Mouse (Mus musculus): ENCODE data around the gene Abcc1. TPM values are rescaled to one million over a fixed set of nuclear protein-coding genes. Genes with fewer than 3 reads are reported as not detected.

Abcc1 gene
- 10 to 100 TPM; 19.0 to 19.3 TPM for total RNA-seq (2021)
- long read RNA-seq, experiment 1, partial matches to known transcripts: 7 of 8 reads
- long read RNA-seq, experiment 1, other reads (novel, unspliced or antisense): 1 of 8 reads
- long read RNA-seq, experiment 2, full-length matches to known transcripts: 1 of 7 reads
- long read RNA-seq, experiment 2, partial matches to known transcripts: 4 of 7 reads
- long read RNA-seq, experiment 2, other reads (novel, unspliced or antisense): 2 of 7 reads

GRCm38 (mm10) chr16:14361362-14362098 is at the start of gene Abcc1:
Gene Abcc1, plus strand, starts transcription at chr16:14361558.
- peak; percentile 75 to 78 for DNase-seq (ENCODE audit: low spot score in 2 of 2)

DNA sequence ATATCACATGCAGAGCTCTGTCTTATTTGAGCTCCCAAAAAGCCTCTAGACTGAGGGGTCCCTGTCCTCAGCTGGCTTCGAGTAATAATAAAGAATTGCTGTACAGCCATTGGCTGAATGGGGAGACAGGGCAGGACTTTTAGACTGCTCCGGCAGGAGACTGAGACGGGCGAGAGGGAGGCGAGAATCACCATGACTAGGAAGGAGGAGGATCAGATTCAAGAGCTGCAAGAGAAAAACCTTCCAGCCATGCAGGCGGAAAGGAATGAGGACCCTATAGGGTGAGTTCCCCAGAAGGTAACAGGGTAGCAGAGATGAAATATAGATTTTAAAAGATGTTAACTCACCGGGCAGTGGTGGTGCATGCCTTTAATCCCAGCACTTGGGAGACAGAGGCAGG is 48.4 kb upstream of the Abcc1 start:
- DNase-seq (ENCODE audit: low spot score in 2 of 2): no peak

DNA sequence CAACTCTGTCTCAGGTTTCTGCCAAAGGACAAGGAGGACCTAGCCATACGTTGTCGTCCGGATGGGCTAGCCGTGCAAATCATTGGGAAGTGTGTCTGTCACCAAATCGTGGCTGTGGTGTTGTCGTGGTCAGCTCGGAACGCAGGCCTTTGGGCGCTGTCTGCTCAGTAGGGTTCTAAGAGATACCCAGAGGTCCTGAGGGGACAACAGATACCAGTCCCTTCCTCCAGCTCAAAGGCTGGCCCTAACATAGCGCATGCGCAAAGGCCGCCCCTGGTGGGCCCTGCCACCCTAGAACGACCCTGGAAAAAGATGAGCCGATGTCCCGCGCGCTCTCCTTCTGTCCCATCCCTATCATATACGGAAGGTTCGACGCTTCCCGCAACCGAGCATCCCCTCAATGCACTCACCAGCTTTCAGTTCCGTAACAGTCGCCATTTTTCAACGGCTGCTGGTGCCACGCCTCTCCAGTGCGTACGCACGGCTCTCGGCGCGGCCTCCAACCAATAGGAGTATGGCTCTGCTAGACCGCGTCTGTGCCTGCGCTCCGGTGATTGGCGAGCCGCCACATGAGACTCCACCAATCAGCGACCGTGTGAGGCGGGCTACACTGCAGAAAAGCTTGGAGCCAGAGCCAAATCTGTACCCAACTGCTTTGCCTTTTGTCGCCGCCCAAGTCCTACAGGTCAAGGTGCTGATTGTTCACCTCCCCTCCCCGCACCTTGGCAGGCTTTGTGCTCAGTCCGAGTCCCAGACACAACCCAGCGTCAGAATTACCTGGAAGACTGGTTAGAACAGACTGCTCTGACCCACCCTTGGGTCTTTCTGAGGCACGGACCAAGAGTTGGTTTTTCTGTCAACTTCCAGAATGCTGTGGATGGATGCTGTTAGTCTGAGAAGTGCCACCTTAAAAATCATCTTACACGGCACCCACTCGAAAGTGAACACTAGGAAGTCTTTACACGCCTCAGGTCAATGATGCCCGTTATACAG is 44.2 kb upstream of the Abcc1 start, which contains the start of gene Fopnl:
Fopnl (minus strand) TSS at position 522 of the 993 bp plus-strand sequence.
- DNase-seq (ENCODE audit: low spot score in 2 of 2): peak; percentile 98 to 99

GRCm38 (mm10) chr16:14319681-14320080 is 41.7 kb upstream of the Abcc1 start:
- DNase-seq (ENCODE audit: low spot score in 2 of 2): no peak

GRCm38 (mm10) chr16:14320494-14320893 is 40.9 kb upstream of the Abcc1 start:
- DNase-seq (ENCODE audit: low spot score in 2 of 2): no peak

GRCm38 (mm10) chr16:14328156-14328555 is 33.2 kb upstream of the Abcc1 start:
- no peak for DNase-seq (ENCODE audit: low spot score in 2 of 2)

GRCm38 (mm10) chr16:14344967-14345366 is 16.4 kb upstream of the Abcc1 start:
- no peak for DNase-seq (ENCODE audit: low spot score in 2 of 2)

DNA sequence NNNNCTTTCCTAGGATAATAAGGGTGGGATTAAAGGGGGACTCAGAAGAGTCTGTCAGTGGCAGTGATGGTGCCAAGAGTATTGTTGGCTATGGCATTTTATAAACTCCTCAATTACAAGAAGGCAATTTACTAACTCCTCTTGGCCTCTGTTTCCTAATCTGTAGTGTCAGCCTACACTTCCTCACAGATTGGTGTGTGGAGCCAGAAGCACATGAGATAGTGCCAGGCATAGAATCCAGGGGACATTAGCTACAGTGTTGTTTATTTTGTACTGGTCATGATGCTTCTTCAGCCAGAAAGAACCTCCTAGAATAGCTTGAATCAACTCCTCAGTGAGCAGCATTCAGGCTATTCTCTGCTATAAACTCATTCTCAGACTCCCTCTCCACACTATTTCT is 9.8 kb upstream of the Abcc1 start:
- no peak for DNase-seq (ENCODE audit: low spot score in 2 of 2)

DNA sequence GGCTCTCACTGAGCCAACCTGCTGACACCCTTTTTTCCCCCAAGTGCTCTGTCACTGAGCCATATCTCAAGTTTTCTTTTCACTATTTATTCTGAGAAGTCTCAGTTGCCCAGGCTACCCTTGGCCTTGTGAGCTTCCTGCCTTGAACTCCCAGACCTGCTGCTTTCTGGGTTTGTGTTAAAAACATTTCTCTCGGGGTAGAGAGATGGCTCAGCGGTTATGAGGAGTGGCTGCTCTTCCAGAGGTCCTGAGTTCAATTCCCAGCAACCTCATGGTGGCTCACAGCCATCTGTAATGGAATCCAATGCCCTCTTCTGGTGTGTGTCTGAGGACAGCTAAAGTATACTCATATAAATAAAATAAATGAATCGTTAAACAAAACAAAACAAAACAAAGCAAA is 9.1 kb upstream of the Abcc1 start:
- DNase-seq (ENCODE audit: low spot score in 2 of 2): no peak

GRCm38 (mm10) chr16:14352663-14353062 is 8.7 kb upstream of the Abcc1 start:
- DNase-seq (ENCODE audit: low spot score in 2 of 2): no peak

- no peak for DNase-seq (ENCODE audit: low spot score in 2 of 2)
Observed at GRCm38 (mm10) chr16:14357859-14358258, 3.5 kb upstream of the Abcc1 start.

GRCm38 (mm10) chr16:14358531-14358930 is 2.8 kb upstream of the Abcc1 start:
- DNase-seq (ENCODE audit: low spot score in 2 of 2): no peak

DNA sequence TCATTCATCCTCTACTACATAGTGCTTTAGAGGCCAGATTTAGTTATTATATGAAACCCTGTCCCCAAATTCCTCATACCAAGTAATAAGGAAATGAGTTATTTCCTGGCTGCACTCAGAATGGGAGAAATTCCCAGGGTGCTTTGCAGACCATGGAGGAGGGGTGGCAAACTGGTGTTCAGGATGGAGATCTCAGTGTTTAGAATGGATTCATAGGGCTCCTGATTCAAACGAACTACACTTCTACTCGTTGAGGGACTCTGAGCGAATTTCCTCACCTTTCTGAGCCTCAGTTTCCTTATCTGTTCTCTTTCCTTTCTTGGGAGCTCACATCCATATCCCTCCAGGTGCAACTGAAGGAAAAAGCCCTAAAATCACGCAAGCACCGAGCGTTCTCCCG is 427 bp upstream of the Abcc1 start:
- no peak for DNase-seq (ENCODE audit: low spot score in 2 of 2)

DNA sequence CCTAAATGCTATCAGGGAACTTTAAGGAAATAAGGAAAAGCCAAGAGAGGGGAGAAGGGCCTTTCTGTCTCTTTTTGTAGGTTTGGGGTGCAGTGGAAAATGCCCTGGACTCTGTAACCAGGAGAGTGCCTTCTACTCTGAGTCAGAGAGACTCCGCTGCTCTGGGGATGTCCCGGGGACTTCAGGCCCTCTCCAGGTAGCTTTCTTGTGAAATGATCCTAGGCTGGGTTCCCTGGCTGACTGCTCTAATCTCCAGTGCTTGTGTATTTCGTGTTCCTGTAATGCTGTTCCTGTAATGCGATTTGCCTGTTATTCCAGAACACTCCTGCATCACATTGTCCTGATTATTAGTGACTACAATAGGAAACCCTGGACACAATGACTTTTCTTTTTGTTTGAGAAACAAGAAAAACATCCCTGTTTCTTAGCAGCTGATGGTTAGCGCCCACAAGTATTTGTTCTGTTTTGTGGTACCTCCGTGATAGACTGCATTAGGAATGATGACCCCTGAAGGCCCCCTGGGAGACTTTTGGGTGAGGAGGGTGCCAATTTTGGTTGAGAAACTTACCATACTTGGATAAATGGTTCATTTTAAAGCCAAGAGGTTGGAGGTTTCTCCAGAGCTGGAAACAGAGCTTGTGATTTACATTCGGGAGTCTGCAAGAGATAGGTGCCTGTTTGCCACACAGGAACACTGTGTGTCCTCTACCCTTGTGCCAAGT is 902 bp downstream of the Abcc1 start:
- no peak for DNase-seq (ENCODE audit: low spot score in 2 of 2)

DNA sequence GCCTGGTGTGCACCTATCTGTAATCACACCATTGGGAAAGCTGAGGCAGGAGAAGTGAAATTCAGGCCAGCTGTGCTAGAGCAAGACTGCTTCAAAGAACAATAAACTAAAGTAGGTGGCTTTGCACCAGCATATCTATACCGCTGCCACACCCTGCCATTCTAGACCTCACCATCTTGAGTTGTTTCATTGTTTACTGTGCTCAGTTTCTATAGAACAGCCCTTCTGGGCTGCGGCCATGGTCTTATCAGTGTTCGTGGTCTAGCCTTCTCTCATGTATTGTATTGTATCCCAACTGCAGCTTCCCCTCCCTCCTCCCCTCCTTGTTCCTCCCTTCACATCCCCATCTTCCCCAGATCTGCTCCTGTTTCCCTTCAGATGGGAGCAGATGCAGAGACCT is 2.1 kb downstream of the Abcc1 start:
- DNase-seq (ENCODE audit: low spot score in 2 of 2): no peak

- no peak for DNase-seq (ENCODE audit: low spot score in 2 of 2)
Observed at GRCm38 (mm10) chr16:14364066-14364465, 2.7 kb downstream of the Abcc1 start.

DNA sequence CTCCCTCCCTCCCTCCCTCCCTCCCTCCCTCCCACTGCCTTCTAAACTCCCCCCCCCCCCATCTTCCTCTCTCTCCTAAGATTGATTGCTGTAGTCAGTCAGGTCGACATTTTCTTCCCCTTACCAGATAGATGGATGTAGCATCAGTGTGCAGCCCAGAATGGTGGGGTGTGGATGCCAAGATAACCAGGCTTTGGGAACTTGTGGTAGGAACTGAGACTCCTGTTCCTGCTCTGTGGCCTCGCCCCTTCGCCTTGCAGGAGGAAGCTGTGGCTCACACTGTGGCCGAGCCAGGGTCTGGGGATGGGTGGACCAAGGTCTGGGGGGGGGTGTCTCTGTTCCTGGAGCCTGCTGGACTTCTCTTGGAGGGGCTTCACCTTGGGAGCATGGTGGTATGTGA is 4.1 kb downstream of the Abcc1 start:
- DNase-seq (ENCODE audit: low spot score in 2 of 2): no peak

DNA sequence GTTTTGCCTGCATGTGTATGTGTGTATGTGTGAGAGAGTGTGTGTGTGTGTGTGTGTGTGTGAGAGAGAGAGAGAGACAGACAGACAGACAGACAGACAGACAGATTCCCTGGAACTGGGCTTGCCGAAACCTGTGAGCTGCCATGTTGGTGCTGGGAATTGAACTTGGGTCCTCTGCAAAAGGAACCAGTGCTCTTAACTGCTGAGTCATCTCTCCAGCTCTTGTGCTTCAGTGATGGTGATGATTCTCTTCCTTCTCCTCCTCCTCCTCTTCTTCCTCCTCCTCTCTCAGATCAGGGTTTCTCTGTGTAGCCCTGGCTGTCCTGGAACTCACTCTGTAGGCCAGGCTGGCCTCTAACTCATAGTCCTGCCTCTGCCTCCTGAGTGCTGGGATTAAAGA is 4.7 kb downstream of the Abcc1 start:
- no peak for DNase-seq (ENCODE audit: low spot score in 2 of 2)

DNA sequence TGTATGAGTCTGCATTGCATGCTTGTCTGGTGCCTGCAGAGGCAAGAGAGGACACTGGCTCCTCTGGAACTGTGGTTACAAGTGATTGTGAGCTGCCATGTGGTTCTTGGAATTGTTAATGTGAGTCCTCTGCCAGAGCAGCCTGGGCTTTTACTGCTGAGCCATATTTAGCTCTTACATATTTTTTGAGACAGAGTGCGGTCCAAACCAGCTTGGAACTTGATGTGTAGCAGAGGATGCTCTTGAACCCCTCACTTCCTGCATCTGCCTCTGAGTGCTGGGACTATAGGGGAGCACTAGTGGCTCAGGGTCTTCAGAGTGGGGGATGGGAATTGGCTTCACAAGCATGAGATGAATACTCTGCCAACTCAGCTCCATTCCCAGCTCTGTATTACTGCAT is 10.0 kb downstream of the Abcc1 start:
- DNase-seq (ENCODE audit: low spot score in 2 of 2): peak; percentile 61 to 69

DNA sequence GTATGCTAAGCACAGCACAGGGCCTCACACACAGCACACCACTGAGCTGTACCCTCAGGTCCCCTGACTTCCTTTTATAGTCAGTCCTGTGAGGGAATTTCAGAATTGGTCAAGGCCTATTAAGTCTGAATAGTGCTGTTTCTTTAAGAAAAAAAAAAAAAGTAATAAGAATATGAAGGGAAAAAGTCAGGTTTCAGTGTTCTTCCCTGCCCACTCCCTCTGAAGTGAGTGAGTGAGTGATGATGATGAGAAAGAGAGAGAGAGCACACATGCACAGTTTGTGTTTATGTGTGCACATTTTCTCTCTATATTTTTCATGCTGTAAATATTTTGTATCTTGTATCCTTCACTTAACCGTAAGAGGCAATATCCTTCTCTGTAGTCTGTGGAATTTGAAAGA is 11.0 kb downstream of the Abcc1 start:
- no peak for DNase-seq (ENCODE audit: low spot score in 2 of 2)

GRCm38 (mm10) chr16:14372817-14373301 is 11.5 kb downstream of the Abcc1 start:
- no peak for DNase-seq (ENCODE audit: low spot score in 2 of 2)
